Mouse (Mus musculus) liver, embryonic 13.5 days (tissue): ENCODE results near the gene Cfap61. TPM values are rescaled to one million over a fixed set of nuclear protein-coding genes. Genes with fewer than 3 reads are reported as not detected.

Experiments
- ATAC-seq: fragments of 200-750 bp; cut with Nextera tagmentation; 2 replicates; pipeline ENCODE4 v1.8.0; 2017; ENCODE audit warnings: low read depth, mild to moderate bottlenecking, moderate number of reproducible peaks, moderate library complexity
- DNase-seq: peaks from one replicate; pipeline ENCODE4 v3.0.0; 2022
- H3K27ac ChIP-seq: fragments of 300-500 bp; sonication (generic); 2 replicates; pipeline ENCODE4 v1.5.1; 2015; ENCODE audit warnings: moderate library complexity, mild to moderate bottlenecking, inconsistent platforms
- H3K27me3 ChIP-seq: fragments of 300-500 bp; sonication (generic); 2 replicates; pipeline ENCODE4 v1.6.1; 2015; ENCODE audit warnings: mild to moderate bottlenecking, inconsistent platforms
- H3K36me3 ChIP-seq: fragments of 300-500 bp; sonication (generic); 2 replicates; pipeline ENCODE4 v1.6.1; 2015; ENCODE audit warnings: mild to moderate bottlenecking, inconsistent platforms
- H3K4me1 ChIP-seq: fragments of 300-500 bp; sonication (generic); replicated peaks from 2 replicates; pipeline ENCODE4 v1.6.1; 2015; ENCODE audit warnings: inconsistent platforms
- H3K4me2 ChIP-seq: fragments of 300-500 bp; sonication (generic); 2 replicates; pipeline ENCODE4 v1.6.1; 2015; ENCODE audit warnings: inconsistent platforms, mild to moderate bottlenecking, moderate library complexity
- H3K4me3 ChIP-seq: fragments of 300-500 bp; sonication (generic); replicated peaks from 2 replicates; pipeline ENCODE4 v1.5.1; 2015; ENCODE audit warnings: mild to moderate bottlenecking, inconsistent platforms
- H3K9ac ChIP-seq: fragments of 300-500 bp; sonication (generic); 2 replicates; pipeline ENCODE4 v1.6.1; 2015; ENCODE audit warnings: mild to moderate bottlenecking, inconsistent platforms
- H3K9me3 ChIP-seq: fragments of 300-500 bp; sonication (generic); replicated peaks from 2 replicates; pipeline ENCODE4 v1.6.1; 2016; ENCODE audit warnings: inconsistent platforms
- WGBS: fragments of 180-500 bp; shearing (Covaris S2); methylation state at CpG from one replicate; pipeline ENCODE4 v1.1.7; 2015; ENCODE audit not compliant: insufficient replicate concordance; 5-methylcytosine and 5-hydroxymethylcytosine counted together
- polyA plus RNA-seq: library from polyadenylated mRNA; unstranded; fragments of >200 nt; fragmentation: Nextera tagmentation; extraction: Ambion mirVana; gene quantifications from 2 replicates; pipeline ENCODE4 v1.2.1, GENCODE M21; 2015

Gene Cfap61
- polyA plus RNA-seq, 1 experiment from 2014 or later: 0.10 TPM

DNA sequence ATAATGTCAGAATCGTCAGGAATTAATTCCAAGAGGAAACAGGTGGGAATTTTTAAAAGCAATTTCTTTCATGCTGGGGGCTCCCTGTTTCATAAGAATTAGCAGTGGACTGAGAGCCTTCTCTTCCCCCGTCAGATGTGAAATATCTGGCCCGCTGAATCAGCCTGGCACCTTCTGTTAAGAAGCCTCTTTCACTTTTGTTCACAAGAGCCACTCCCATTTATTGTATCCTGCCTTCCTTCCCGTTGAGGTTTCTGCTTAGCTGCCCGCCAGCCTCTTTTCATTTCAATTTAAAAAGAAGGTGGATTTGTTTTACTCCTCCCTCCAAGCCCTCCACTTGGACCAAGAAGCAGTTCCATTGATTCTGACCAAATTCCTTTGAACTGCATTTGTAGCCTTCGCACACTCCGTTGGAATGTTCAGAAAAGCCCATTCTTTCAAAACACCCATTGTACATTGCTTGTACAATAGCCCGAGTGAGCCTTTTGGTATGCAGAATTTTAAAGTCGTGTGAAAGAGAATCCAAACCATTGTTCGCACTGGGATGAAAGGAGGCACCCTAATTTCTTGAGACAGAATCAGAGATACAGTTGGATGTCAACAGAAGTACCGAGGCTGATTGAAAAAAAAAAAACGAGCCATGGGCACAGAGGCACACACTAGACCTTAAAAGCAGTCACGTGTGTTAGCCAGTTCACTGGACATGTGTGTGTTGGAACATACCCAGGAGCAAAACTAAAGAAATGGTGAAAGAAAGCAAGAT lies 127.9 kb downstream of the Cfap61 start:
- ATAC-seq (no peak), DNase-seq (no peak)
- H3K27ac ChIP-seq: no peak overlapping the region
- H3K4me1 ChIP-seq: no peaks in the 10 kb centered on the region
- H3K4me2 ChIP-seq: no peak overlapping the region
- WGBS: 39% methylated on average over 13 of the region's 13 CpGs
- no peaks in the 10 kb centered on the region for H3K9me3 ChIP-seq
- no peaks in the 10 kb centered on the region for H3K36me3 ChIP-seq
- H3K27me3 ChIP-seq: no peaks in the 10 kb centered on the region
- H3K9ac ChIP-seq: no peak overlapping the region
- H3K4me3 ChIP-seq: no peak overlapping the region

DNA sequence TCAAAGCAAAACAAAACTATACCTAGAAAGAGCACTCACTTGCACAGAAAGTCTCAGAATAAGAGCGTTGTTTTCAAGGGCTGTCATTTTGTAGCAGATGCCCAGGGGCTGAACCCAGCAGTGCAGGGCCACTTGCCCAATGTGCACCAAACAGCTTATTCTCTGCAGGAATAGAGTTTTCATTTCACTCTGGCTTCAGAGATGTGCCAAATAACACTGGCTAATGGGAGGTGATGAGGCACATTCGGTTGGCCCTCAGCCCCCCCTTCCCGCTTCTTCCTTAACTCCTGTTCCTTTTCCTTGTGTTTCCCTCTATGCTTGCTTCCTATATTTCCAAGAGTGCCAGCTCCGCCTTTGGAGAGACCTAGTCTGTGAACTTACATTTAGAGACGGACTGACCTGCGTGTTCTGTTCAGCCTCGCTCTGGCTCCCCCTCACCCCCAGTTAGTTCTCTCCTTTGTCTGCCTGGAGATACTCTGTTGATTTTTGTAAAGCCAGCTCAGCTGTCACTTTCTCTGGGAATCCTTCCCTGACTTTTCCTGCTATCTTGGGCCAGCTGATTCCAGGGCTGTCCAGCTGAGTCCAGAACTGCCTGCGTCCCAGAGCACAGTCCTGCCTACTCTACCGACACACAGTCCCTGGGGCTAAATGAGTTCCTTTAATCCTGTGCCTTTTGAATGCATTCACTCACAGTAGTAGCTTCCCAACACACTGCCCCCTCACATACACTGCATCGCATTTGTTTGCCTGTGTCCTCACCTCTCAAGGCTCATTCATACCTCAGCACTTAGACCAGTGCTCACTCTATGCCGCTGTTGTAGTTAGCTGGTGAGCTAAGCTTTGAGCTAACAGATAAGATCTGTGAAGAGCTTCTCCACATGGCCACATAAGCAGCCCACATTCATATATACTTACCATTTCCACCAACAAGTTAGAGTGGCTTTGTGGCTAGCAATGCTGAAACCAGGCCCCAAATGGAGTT lies 128.8 kb downstream of the Cfap61 start:
- Histone ChIP-seq H3K4me3 (no peak overlapping the region), H3K9ac (no peak overlapping the region), H3K27me3 (no peaks in the 10 kb centered on the region), H3K9me3 (no peaks in the 10 kb centered on the region), H3K4me2 (no peak overlapping the region), H3K27ac (no peak overlapping the region), H3K36me3 (no peaks in the 10 kb centered on the region), H3K4me1 (no peaks in the 10 kb centered on the region)
- DNase-seq (no peak), ATAC-seq (no peak)
- 74% methylated on average over 11 of the region's 11 CpGs for WGBS

DNA sequence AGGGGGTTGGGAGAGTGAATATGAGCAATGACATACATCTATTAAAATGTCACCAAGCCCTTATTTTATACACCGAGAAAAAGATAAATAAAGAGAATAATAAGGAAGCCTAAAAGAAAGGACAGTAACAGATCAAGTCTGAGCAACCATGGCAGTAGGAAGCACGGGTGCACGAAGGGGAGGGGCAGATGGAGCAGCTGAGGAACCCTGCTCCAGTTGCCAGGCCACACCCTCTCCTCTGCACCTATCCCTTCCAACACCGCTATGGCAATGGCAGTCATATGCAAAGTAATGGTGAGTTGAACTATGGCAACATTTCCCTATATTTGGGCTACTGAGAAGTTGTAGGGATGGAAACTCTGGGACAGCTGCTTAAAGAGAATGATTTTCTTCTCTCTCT lies 132.8 kb downstream of the Cfap61 start:
- no peaks in the 10 kb centered on the region for H3K4me1 ChIP-seq
- H3K4me2 ChIP-seq: no peak overlapping the region
- H3K9ac ChIP-seq: no peak overlapping the region
- no peak overlapping the region for H3K27ac ChIP-seq
- ATAC-seq (no peak), DNase-seq (no peak)
- WGBS: 34% methylated on average over 4 of the region's 4 CpGs
- H3K36me3 ChIP-seq: no peaks in the 10 kb centered on the region
- H3K27me3 ChIP-seq: no peaks in the 10 kb centered on the region
- no peaks in the 10 kb centered on the region for H3K9me3 ChIP-seq
- H3K4me3 ChIP-seq: no peak overlapping the region

DNA sequence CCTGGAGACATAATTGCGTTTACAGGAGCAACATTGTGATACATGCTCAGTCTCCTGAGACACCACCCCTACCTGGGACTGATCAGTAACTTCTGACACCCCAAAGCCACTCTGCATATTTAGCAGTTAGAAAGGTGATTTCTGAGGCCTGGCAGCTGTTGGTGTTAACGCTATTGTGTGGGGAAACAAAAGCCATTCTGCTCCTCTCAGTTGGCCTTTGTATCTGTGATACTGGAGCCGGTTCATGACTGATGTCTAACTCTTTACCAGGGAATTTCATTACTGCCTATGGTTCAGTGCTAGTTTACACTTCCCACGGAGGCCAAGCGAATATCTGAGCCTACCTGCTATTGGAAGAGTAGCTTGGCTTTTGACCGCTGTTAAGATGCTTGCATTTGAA lies 138.7 kb downstream of the Cfap61 start:
- ATAC-seq (no peak), DNase-seq (no peak)
- no peak overlapping the region for H3K27ac ChIP-seq
- 53% methylated on average over 6 of the region's 6 CpGs for WGBS
- H3K9me3 ChIP-seq: no peaks in the 10 kb centered on the region
- H3K27me3 ChIP-seq: no peaks in the 10 kb centered on the region
- H3K36me3 ChIP-seq: no peaks in the 10 kb centered on the region
- no peak overlapping the region for H3K9ac ChIP-seq
- H3K4me1 ChIP-seq: no peaks in the 10 kb centered on the region
- no peak overlapping the region for H3K4me2 ChIP-seq
- H3K4me3 ChIP-seq: no peak overlapping the region

DNA sequence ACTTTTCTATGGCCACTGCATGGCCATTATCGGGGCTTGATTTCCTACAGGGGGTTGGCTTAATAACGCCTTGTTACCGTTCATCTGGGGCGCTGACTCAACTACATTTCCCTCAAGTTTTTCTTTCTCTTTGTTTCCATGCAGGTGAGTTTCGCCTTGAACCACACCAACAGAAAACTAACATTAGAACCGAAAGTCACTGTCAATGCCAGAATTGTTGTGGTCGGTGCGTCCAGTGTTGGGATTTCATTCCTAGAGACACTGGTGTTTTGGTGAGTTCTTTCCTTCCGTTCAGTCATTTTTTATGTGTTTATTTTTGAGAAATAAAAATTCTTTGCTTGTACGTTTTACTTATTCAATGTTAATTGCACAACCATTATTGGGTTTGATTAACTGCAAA lies 142.5 kb downstream of the Cfap61 start:
- DNase-seq (no peak), ATAC-seq (no peak)
- Histone ChIP-seq H3K9ac (no peak overlapping the region), H3K4me2 (no peak overlapping the region), H3K36me3 (no peaks in the 10 kb centered on the region), H3K27me3 (no peaks in the 10 kb centered on the region), H3K4me1 (no peaks in the 10 kb centered on the region), H3K4me3 (no peak overlapping the region), H3K9me3 (no peaks in the 10 kb centered on the region), H3K27ac (no peak overlapping the region)
- WGBS: 69% methylated on average over 10 of the region's 10 CpGs

DNA sequence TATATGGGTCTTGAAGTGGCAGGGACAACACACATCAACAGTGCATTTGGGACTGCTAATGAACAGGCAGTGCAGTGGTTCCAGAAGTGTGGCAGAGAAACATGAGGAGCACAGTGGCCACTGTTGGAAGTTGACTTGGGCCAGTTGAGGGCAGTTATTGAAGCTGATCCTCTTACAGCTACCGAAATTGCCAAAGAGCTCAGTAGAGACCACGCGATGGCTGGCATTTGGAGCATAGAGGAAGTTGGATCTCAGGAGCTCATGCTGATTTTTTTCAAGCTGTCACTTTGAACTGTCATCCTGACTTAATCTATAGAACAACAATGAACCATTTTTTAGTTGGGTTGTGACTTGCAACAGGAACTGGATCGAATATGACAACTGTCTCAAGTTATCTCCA lies 145.7 kb downstream of the Cfap61 start:
- Histone ChIP-seq H3K4me1 (no peaks in the 10 kb centered on the region), H3K27ac (no peak overlapping the region), H3K36me3 (no peaks in the 10 kb centered on the region), H3K4me3 (no peak overlapping the region), H3K9ac (no peak overlapping the region), H3K9me3 (no peaks in the 10 kb centered on the region), H3K27me3 (no peaks in the 10 kb centered on the region), H3K4me2 (no peak overlapping the region)
- WGBS: 77% methylated on average over 4 of the region's 4 CpGs
- no peak for ATAC-seq
- DNase-seq: no peak

DNA sequence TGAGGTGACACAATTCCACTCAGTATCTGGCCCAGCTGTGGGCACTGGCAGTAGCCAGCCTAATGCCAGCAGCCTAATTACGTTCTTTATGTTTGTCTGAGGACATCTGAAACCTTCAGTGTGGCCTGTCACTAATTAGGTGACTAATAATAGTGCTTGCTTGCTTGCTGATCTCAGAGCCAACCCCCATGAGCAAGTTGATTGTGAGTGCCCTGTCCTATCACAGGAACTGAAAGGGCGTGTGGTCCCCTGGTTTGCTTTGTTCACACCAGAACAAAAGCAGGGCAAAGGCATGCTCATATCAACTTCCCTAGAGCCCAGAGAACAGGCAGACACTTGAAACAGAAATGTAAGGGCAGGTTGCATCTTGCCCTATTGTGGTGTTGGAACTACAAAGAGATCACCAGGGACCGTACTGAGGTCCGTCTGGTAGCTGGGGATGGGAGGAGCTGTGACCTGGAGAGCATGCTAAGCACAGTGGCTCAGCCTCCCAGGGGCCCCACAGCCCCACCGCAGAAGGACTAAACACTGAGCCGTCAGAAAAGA lies 148.8 kb downstream of the Cfap61 start:
- no peak for DNase-seq
- H3K9me3 ChIP-seq: no peaks in the 10 kb centered on the region
- H3K36me3 ChIP-seq: no peaks in the 10 kb centered on the region
- H3K27me3 ChIP-seq: no peaks in the 10 kb centered on the region
- H3K4me1 ChIP-seq: no peaks in the 10 kb centered on the region
- no peak for ATAC-seq
- H3K4me3 ChIP-seq: no peak overlapping the region
- 57% methylated on average over 6 of the region's 6 CpGs for WGBS
- H3K27ac ChIP-seq: no peak overlapping the region
- no peak overlapping the region for H3K9ac ChIP-seq
- no peak overlapping the region for H3K4me2 ChIP-seq

DNA sequence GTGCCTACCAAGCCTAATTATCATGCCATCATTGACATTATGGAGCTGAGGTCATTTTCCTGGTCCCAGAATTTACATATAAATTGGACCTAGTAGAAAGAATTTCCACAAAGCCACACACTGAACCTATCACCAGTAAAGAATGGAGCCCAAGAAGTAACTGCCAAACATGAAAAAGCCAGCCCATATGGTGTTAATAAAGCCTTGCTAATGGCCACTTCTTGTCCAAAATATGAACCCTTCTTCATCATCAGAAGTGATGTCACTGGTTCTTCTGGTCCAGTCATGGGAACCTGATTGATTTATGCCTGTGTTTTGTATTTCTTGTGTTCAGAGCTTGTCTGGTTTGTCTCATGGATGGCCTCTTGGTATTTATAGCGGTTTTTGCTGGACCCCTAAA lies 152.8 kb downstream of the Cfap61 start:
- 65% methylated on average over 1 of the region's 1 CpGs for WGBS
- H3K27ac ChIP-seq: no peak overlapping the region
- no peak for ATAC-seq
- no peaks in the 10 kb centered on the region for H3K27me3 ChIP-seq
- DNase-seq: no peak
- H3K4me3 ChIP-seq: no peak overlapping the region
- H3K4me1 ChIP-seq: no peaks in the 10 kb centered on the region
- H3K9ac ChIP-seq: no peak overlapping the region
- no peak overlapping the region for H3K4me2 ChIP-seq
- H3K36me3 ChIP-seq: no peaks in the 10 kb centered on the region
- H3K9me3 ChIP-seq: no peaks in the 10 kb centered on the region

DNA sequence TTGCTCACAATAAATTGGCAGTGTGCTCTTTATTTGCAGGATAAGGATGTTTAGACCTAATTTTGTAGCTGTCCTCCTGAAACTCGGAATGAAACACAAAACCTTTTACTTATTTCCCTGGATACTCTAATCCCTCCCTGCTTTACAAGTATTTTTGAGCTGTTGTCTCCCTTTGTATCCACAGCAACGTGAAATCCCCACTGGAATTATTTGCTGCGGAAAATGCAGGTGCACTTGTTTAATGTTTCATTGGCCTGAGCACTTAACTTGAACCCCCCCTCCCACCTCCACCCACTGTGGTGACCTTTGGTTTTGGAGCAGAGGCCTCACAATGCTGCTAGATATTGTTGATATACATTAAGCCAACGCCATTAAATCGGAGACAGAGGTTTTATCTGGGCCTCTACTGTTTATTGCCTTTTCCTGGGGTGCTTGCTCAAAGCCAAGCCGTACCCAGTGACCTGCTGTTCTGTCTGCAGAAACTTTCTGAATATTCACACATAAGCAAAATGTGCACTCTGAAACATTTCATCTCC lies 154.6 kb downstream of the Cfap61 start:
- no peak overlapping the region for H3K4me3 ChIP-seq
- H3K4me1 ChIP-seq: peaks cover 3% of the 10 kb centered on the region; the same call in 1 of the 2 replicates
- no peak overlapping the region for H3K27ac ChIP-seq
- H3K27me3 ChIP-seq: no peaks in the 10 kb centered on the region
- H3K4me2 ChIP-seq: no peak overlapping the region
- H3K9me3 ChIP-seq: no peaks in the 10 kb centered on the region
- no peak overlapping the region for H3K9ac ChIP-seq
- DNase-seq (no peak), ATAC-seq (no peak)
- H3K36me3 ChIP-seq: no peaks in the 10 kb centered on the region
- 62% methylated on average over 6 of the region's 6 CpGs for WGBS

DNA sequence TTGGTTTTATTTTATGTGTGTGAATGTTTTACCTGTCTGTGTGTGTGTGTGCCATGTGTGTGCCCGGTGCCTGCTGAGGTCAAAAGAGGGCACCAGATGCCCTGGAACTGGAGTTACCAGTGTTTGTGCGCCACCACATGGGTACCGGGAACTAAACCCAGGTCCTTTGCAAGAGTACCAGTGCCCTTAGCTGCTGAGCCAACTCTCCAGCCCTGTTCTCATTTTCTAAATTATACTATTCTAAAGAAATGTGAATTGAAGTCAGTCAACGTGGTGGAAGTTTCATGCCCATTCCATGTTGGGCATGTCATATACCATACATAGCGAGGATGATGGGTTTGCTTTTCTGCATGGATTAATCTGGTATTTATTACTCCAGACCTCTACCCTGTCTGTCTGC lies 162.9 kb downstream of the Cfap61 start:
- Histone ChIP-seq H3K27ac (peak overlapping the region; percentile 47), H3K4me1 (peaks cover 35% of the 10 kb centered on the region), H3K4me2 (peak overlapping the region; percentile 66), H3K4me3 (peak overlapping the region; percentile 63), H3K9me3 (no peaks in the 10 kb centered on the region; the same call in 1 of the 2 replicates), H3K36me3 (peaks cover 12% of the 10 kb centered on the region; the same call in 1 of the 2 replicates), H3K9ac (peak overlapping the region; percentile 78), H3K27me3 (no peaks in the 10 kb centered on the region)
- 87% methylated on average over 5 of the region's 5 CpGs for WGBS
- ATAC-seq (no peak), DNase-seq (no peak)
